Mouse (Mus musculus): ENCODE measurements around the gene Angptl6.
A peak's percentile ranks its signal among the peaks of the same experiment; 100 is the strongest.

Angptl6 gene

GRCm38 (mm10) chr9:20886563-20886962 is 7.0 kb upstream of the Angptl6 start:
- no peak for DNase-seq (ENCODE audit: low read depth, low spot score)

GRCm38 (mm10) chr9:20878710-20879065 is 839 bp downstream of the Angptl6 start:
- DNase-seq (ENCODE audit: low read depth, low spot score): no peak

GRCm38 (mm10) chr9:20878041-20878709 is 1.4 kb downstream of the Angptl6 start:
- DNase-seq (ENCODE audit: low read depth, low spot score): peak; percentile 100

- DNase-seq (ENCODE audit: low read depth, low spot score): no peak
These were observed 2.1 kb downstream of the Angptl6 start for GRCm38 (mm10) chr9:20877118-20878040.

GRCm38 (mm10) chr9:20876318-20877117 is 3.0 kb downstream of the Angptl6 start:
- DNase-seq (ENCODE audit: low read depth, low spot score): no peak

- DNase-seq (ENCODE audit: low read depth, low spot score): no peak
These were observed 4.3 kb downstream of the Angptl6 start for GRCm38 (mm10) chr9:20875021-20875790.

GRCm38 (mm10) chr9:20873521-20873920 is 6.0 kb downstream of the Angptl6 start:
- no peak for DNase-seq (ENCODE audit: low read depth, low spot score)

- DNase-seq (ENCODE audit: low read depth, low spot score): no peak
These were observed 6.5 kb downstream of the Angptl6 start for GRCm38 (mm10) chr9:20872991-20873390.

- no peak for DNase-seq (ENCODE audit: low read depth, low spot score)
These were observed 9.0 kb downstream of the Angptl6 start for GRCm38 (mm10) chr9:20870211-20871173.

GRCm38 (mm10) chr9:20869246-20869645 is 10.3 kb downstream of the Angptl6 start:
- DNase-seq (ENCODE audit: low read depth, low spot score): no peak

GRCm38 (mm10) chr9:20868448-20869001 is 11.0 kb downstream of the Angptl6 start, which contains the start of gene A230050P20Rik:
A230050P20Rik (plus strand) TSS chr9:20868642.
- DNase-seq (ENCODE audit: low read depth, low spot score): peak; percentile 34

GRCm38 (mm10) chr9:20866879-20867278 is 12.6 kb downstream of the Angptl6 start:
- no peak for DNase-seq (ENCODE audit: low read depth, low spot score)

GRCm38 (mm10) chr9:20862225-20862624 is 17.3 kb downstream of the Angptl6 start:
- no peak for DNase-seq (ENCODE audit: low read depth, low spot score)

GRCm38 (mm10) chr9:20861821-20862220 is 17.7 kb downstream of the Angptl6 start:
- DNase-seq (ENCODE audit: low read depth, low spot score): peak; percentile 62

- no peak for DNase-seq (ENCODE audit: low read depth, low spot score)
These were observed 19.6 kb downstream of the Angptl6 start for GRCm38 (mm10) chr9:20859926-20860325.

GRCm38 (mm10) chr9:20857131-20857530 is 22.4 kb downstream of the Angptl6 start:
- peak; percentile 83 for DNase-seq (ENCODE audit: low read depth, low spot score)

GRCm38 (mm10) chr9:20850179-20850578 is 29.3 kb downstream of the Angptl6 start:
- no peak for DNase-seq (ENCODE audit: low read depth, low spot score)

GRCm38 (mm10) chr9:20842670-20843069 is 36.9 kb downstream of the Angptl6 start:
- DNase-seq (ENCODE audit: low read depth, low spot score): peak; percentile 47

- DNase-seq (ENCODE audit: low read depth, low spot score): no peak
These were observed 37.3 kb downstream of the Angptl6 start for GRCm38 (mm10) chr9:20842211-20842610.

GRCm38 (mm10) chr9:20838931-20839330 is 40.6 kb downstream of the Angptl6 start:
- DNase-seq (ENCODE audit: low read depth, low spot score): no peak

Data from mesoderm, embryonic 11.5 days (tissue).